Mouse (Mus musculus): ENCODE results near the gene Ppt1.
A peak's percentile ranks its signal among the peaks of the same experiment; 100 is the strongest.

Gene Ppt1

DNA sequence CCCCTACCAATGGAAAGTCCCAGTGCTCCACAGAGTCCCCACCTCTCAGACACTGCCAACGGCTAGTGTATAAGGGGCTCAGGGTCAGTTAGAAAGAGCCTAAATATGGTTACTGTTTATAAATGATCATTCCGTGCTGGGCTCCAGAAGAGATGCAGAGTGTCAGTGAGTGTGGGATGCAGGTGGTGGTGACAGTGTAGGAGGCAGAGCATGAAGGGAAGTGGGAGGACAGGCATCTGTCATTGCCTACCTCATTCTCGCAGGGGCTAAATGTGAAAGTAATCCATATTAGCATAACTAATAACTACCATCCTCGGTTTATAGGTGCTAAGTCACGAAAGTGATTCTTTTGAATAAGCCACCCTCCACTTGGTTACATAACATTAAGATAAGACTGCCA, 34.7 kb downstream of the Ppt1 start:
- DNase-seq: no peak

GRCm38 (mm10) chr4:122871269-122871668, 35.2 kb downstream of the Ppt1 start:
- no peak for DNase-seq

DNA sequence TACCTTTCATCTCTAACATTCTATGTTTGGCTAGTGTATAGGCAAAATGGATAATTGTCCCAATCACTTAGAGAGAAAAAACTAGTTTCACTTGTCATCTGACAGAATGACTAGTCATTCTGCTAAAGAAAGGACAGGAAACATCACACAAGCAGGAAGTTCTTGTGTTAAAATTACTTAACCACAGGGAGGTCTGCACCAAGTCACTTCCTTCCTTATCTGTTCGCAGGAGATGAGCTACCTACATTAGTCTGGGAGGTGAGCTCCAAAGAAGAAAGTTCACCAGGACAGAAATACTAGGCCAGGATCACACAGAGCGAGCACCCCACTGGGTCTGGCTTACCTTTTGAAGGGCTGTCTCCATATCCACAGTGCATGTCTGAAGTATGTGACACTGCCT, 35.9 kb downstream of the Ppt1 start:
- DNase-seq: no peak

DNA sequence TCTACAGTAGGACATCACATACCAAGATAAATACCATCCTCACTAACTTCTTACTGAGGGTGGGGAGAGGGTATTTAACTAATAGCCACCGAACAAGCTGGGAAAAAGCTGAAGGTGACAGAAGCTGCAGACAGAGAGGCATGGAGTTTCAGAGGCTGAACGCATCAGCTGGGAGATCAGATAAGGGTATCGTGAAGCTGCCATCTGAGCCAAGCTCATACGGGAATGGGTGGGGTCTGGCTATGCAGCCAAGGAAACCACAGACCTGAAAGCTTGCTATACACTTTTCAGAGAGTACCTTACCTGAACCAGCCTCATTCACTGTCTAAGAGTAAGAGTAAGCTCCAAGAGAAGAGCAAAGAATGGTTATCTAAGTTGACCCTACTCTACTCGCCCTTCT, 37.0 kb downstream of the Ppt1 start:
- no peak for DNase-seq

DNA sequence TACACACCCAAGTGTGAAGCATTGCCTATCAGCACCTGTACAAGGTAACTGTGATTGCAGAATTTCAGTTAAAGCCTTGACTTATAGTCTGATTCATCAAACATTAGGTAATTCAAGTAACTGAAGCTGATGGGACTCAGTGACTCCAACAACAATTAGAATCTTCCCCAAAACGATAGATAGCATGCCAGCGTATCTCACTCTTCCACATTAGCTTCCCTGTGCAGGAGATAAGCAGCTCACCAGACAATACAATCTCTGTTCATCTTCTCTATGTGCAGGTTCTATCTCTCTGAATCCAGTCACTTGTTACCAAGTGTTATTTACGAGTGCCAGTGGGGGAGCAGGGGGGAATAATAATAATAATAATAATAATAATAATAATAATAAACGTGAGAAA, 37.5 kb downstream of the Ppt1 start:
- no peak for DNase-seq

- DNase-seq: no peak
Measured at GRCm38 (mm10) chr4:122878333-122879070, 42.5 kb downstream of the Ppt1 start.

- no peak for DNase-seq
Measured at GRCm38 (mm10) chr4:122882544-122882943, 46.5 kb downstream of the Ppt1 start.

DNA sequence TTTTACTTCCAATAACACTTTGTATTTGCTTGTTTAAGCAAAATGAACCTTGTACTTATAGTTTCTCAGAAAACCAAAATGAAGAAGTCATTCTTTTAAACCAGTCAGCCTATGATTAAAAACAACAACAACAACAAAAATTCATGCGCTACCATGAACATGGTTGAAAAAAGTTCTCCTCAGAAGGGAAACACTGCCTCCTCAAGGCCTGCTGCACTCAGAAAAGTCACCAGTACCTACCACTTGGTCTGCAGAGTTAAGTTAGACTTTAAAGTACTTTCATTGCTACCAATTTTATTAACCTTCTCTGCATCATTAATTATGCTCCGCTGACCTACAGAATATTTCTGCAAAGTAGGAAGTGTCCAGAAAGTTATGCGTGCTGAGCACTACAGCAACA, 47.3 kb downstream of the Ppt1 start:
- DNase-seq: no peak

- DNase-seq: no peak
Measured at GRCm38 (mm10) chr4:122884051-122884450, 48.0 kb downstream of the Ppt1 start.

- no peak for DNase-seq
Measured at GRCm38 (mm10) chr4:122884481-122885340, 48.7 kb downstream of the Ppt1 start.

DNA sequence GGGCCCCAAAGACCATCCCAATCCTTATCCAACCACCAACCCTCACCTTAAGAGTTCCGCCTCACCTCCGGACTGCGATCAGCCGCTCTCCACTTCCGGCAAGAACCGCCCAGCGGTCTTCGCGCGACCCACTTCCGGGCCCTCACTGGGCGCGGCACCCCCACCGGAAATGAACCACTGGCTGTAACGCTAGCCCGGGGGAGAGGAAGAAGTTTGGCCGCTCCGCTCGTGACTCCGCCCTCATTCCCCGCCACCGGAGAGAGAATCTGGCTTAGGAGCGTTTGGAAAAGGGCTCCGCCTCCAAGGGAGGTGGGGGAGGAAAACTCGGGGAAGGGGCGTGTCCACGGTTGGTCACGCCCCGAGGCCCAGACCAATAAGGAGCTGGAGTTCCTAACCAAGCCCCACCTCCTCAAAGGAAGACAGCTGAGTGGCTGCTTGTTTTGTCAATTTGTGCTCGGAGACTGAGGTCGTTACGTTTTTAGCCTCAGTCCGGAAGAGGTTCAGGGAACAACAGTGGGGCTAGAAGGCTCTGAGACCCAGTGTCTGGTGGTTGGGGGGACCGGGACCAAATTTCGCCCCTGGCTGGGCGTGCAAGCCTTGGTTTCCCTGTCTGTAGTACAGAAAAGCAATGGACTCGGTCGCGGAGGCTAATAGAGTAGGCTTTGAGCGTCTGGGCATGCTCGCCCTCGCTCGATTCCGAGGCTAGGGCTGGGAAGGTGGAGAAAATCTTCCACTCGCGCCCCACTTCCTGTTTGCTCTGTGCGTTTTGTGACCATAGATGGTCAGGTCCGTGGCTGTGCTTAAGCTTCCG, 49.9 kb downstream of the Ppt1 start, which contains the start of gene Cap1:
Gene Cap1, minus strand, starts transcription at position 289 of the 811 bp plus-strand sequence.
- peak; percentile 92 to 95 for DNase-seq

- DNase-seq: peak in 1 of 2 experiments; percentile 35
Measured at GRCm38 (mm10) chr4:122886579-122887254, 50.7 kb downstream of the Ppt1 start.

DNA sequence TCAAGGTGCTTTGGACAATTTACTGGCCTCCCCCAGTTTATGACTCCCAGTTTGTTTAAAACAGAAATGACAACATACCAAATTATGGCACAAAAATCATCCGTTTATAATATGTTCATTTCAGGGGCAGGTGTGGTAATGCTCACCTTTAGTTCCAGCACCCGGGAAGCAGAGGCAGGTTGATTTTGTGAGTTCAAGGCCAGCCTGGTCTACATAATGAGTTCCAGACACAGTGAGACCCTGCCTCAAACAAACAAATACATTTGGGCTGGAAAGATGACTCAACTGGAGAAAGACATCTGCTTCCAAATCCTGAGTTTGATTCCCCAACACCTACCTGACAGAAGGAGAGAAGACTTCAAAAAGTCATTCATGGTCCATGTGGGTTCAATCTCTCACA, 51.3 kb downstream of the Ppt1 start:
- no peak for DNase-seq

GRCm38 (mm10) chr4:122890881-122891481, 54.9 kb downstream of the Ppt1 start:
- DNase-seq: no peak

GRCm38 (mm10) chr4:122891597-122891996, 55.6 kb downstream of the Ppt1 start:
- DNase-seq: no peak

GRCm38 (mm10) chr4:122892157-122892556, 56.1 kb downstream of the Ppt1 start:
- DNase-seq: no peak

- no peak for DNase-seq
Measured at GRCm38 (mm10) chr4:122897750-122898149, 61.7 kb downstream of the Ppt1 start.

DNA sequence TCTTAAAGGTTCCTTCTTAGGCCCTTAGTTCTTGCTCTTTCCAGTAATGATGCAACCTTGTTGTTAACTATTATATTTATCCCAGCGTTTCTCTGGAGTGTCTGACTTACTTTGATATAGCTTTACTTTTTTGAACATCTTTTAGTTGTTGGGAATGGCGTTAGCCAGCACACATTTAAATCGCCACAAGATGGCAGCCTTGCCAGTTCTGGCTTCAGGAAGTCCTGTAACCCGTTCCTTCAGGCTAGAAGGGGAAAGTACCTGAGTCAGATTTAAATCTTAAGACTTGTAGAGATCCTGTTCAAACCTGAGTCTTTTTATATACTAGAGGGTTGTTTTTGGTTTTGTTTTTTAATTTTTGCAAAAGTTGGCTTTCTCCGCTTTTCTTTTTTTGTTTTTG, 62.3 kb downstream of the Ppt1 start:
- peak; percentile 50 to 71 for DNase-seq

GRCm38 (mm10) chr4:122902156-122902555, 66.1 kb downstream of the Ppt1 start:
- DNase-seq: peak in 1 of 2 experiments; percentile 17

- no peak for DNase-seq
Measured at GRCm38 (mm10) chr4:122903709-122904108, 67.7 kb downstream of the Ppt1 start.

- no peak for DNase-seq
Measured at GRCm38 (mm10) chr4:122905359-122905758, 69.3 kb downstream of the Ppt1 start.

Data from spleen, adult 18-20 months (tissue).